Comparison of ENCODE assay signal across 9 mouse cellular contexts in the genomic region with DNA sequence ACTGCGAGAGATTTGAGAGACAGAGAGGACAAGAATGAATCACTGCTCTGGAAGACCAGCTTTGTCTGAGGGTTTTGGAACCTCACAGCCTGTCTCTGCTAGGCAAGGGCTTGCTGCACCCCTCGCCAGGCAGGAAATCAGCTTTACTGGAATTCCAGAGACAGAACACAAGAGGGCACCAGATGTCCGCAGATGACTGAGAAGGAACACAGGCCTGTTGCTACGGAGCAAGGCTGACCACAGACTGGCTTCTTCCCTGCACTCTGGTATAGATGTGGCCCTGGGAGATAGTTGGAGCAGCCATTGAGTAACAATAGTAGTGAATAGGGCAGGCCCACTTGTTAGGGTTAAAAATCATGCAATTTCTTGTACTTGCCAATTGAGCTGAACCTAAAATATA.
DNase-seq lines count a peak whose midpoint lies in the region; ATAC-seq and TF ChIP-seq lines count a peak whose summit lies in the region.
"Had no signal": no experiment of that assay in that cellular context is flagged by ENCODE, and none has a peak within 500 bp of the region (broad histone marks: within the 10 kb centered on the region; RNA-seq: fewer than 3 reads in every experiment).

No protein-coding gene starts in this region.

- WGBS in limb, embryonic 11.5 days, result 44% methylated on average over 4 of the region's 4 CpGs
- 27% methylated on average over 4 of the region's 4 CpGs for WGBS in midbrain, postnatal 0 days

- no peaks in the 10 kb centered on the region for H3K27me3 ChIP-seq in limb, embryonic 11.5 days (ENCODE audit: control insufficient read depth, insufficient read depth, low read length)
- H3K27me3 ChIP-seq in midbrain, postnatal 0 days (ENCODE audit: insufficient read depth, low read length), result no peaks in the 10 kb centered on the region
- H3K27me3 ChIP-seq: liver, embryonic 13.5 days had no signal

- no peak overlapping the region for H3K27ac ChIP-seq in limb, embryonic 11.5 days (replicated peaks; ENCODE audit: low read depth, low read length)
- H3K27ac ChIP-seq in midbrain, postnatal 0 days (ENCODE audit: low read depth, low read length), result no peak overlapping the region
- H3K27ac ChIP-seq: liver, embryonic 13.5 days had no signal

- no peaks in the 10 kb centered on the region for H3K9me3 ChIP-seq in limb, embryonic 11.5 days (ENCODE audit: control insufficient read depth, low read length)
- no peaks in the 10 kb centered on the region for H3K9me3 ChIP-seq in midbrain, postnatal 0 days (ENCODE audit: low read length)
- H3K9me3 ChIP-seq: liver, embryonic 13.5 days had no signal

- H3K4me1 ChIP-seq in limb, embryonic 11.5 days (ENCODE audit: control insufficient read depth, insufficient read depth, low read length), result no peaks in the 10 kb centered on the region
- H3K4me1 ChIP-seq in midbrain, postnatal 0 days (ENCODE audit: insufficient read depth, low read length), result no peaks in the 10 kb centered on the region
- H3K4me1 ChIP-seq: liver, embryonic 13.5 days had no signal

- peak; percentile 94 for TF ChIP-seq CTCF in midbrain, postnatal 0 days (IDR thresholded peaks at IDR 0.05)

- H3K36me3 ChIP-seq in limb, embryonic 11.5 days (ENCODE audit: control insufficient read depth, insufficient read depth, low read length), result no peaks in the 10 kb centered on the region
- H3K36me3 ChIP-seq in midbrain, postnatal 0 days (ENCODE audit: insufficient read depth, low read length), result peaks cover 15% of the 10 kb centered on the region; the same call in 1 of the 2 replicates

- peak; percentile 10 for DNase-seq in CD4-positive, CD25-positive, alpha-beta regulatory T cell, adult 2 months (ENCODE audit: low read depth, low spot score)
- peak; percentile 82 for DNase-seq in embryo, embryonic 10.5 days (ENCODE audit: low spot score)
- DNase-seq in kidney, adult 8-10 months, result peak; percentile 16 to 26
- peak; percentile 75 for DNase-seq in limb, embryonic 11.5 days (ENCODE audit: low spot score)
- DNase-seq in midbrain, postnatal 0 days (ENCODE audit: low spot score), result peak; percentile 91
- DNase-seq in telencephalon, adult 2 months (ENCODE audit: low read depth, low spot score), result peak; percentile 34
- DNase-seq: liver, embryonic 13.5 days had no signal

- H3K4me3 ChIP-seq in limb, embryonic 11.5 days (ENCODE audit: low read depth, low read length), result no peak overlapping the region
- no peak overlapping the region for H3K4me3 ChIP-seq in midbrain, postnatal 0 days (ENCODE audit: low read depth, low read length)
- H3K4me3 ChIP-seq: liver, embryonic 13.5 days had no signal

- no peak for ATAC-seq in CD4-positive, CD25-positive, alpha-beta regulatory T cell, adult 4 months
- ATAC-seq in granulocyte monocyte progenitor cell, adult 5-6 weeks (replicated peaks; ENCODE audit: poor library complexity, severe bottlenecking), result peak; percentile 67
- ATAC-seq in limb, embryonic 11.5 days (ENCODE audit: insufficient number of reproducible peaks, low FRiP score, low TSS enrichment, low read depth), result no peak
- ATAC-seq in midbrain, postnatal 0 days (ENCODE audit: low FRiP score), result 0 out of 2 replicates have a peak, but pooled peaks have one; percentile 60

- H3K4me2 ChIP-seq in limb, embryonic 11.5 days (ENCODE audit: low read depth, severe bottlenecking), result no peak overlapping the region
- H3K4me2 ChIP-seq in midbrain, postnatal 0 days (ENCODE audit: low read depth, low read length, poor library complexity, severe bottlenecking), result no peak overlapping the region
- H3K4me2 ChIP-seq: liver, embryonic 13.5 days had no signal

- H3K9ac ChIP-seq in limb, embryonic 11.5 days (ENCODE audit: low read length), result no peak overlapping the region
- no peak overlapping the region for H3K9ac ChIP-seq in midbrain, postnatal 0 days (replicated peaks; ENCODE audit: low read length, poor library complexity, severe bottlenecking)
- H3K9ac ChIP-seq: liver, embryonic 13.5 days had no signal

Comparison
In these comparisons a context has a peak if more than half of its experiments do, and no peak if none do; other contexts are left out.
1. DNase-seq: peak in every context shown above with its lines; median percentile 91 in midbrain, postnatal 0 days; 82 in embryo, embryonic 10.5 days; 75 in limb, embryonic 11.5 days; 34 in telencephalon, adult 2 months; 21 in kidney, adult 8-10 months; 10 in CD4-positive, CD25-positive, alpha-beta regulatory T cell, adult 2 months.
2. ATAC-seq: peak in granulocyte monocyte progenitor cell, adult 5-6 weeks (single experiment) and midbrain, postnatal 0 days (single experiment); none in CD4-positive, CD25-positive, alpha-beta regulatory T cell, adult 4 months (single experiment) and limb, embryonic 11.5 days (single experiment).